Mouse (Mus musculus): ENCODE measurements around the gene Nfic.
"Not testable (repeated sequence)": the region's sequence is repeated elsewhere in the genome, so short reads cannot be mapped to it uniquely, and the experiment has no call there.

The Nfic gene

GRCm38 (mm10) chr10:81459399-81459798 is 4.0 kb upstream of the Nfic start:
- DNase-seq (ENCODE audit: low read depth), result no peak

- DNase-seq (ENCODE audit: low read depth), result no peak
Observed at GRCm38 (mm10) chr10:81458267-81458666, 2.8 kb upstream of the Nfic start.

DNA sequence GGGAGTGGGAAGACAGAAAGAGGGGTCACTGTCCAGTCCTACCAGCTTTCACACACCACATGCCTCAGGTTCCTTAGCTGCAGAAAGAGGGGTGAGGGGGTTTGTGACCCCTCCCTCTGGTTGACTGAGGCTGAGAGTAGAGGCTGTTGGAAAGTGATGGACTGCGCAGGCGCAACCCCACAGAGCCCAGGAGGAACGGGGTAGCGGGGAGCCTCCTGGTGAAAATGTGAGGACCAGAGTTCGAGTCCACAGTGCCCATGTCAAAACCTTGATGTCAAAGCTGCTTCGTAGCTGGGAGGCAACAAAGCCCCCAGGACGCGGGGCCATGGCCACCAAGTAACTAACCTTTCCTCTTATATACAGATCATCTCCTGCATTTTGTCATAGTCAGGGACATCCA is 2.2 kb upstream of the Nfic start:
- no peak for DNase-seq (ENCODE audit: low read depth)

- no peak for DNase-seq (ENCODE audit: low read depth)
Observed at GRCm38 (mm10) chr10:81456983-81457563, 1.6 kb upstream of the Nfic start.

GRCm38 (mm10) chr10:81454106-81454505 is 1.3 kb downstream of the Nfic start:
- DNase-seq (ENCODE audit: low read depth), result no peak

DNA sequence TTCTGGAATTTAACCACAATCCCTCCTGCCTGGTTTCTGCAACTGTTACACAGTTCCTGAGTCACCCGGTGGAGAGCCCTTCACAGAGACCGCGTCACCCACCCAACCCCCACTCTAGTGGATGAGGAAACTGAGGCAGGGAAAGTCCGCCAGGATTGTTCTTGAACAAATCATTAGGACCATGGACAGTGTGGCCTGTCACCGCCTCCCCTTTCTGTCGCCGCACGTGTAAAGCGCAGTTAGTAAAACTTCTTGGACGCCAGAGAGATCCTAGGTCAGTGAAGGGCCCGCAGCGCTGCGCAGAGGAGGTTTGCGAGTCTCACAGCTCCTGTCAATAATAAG is 2.5 kb downstream of the Nfic start:
- DNase-seq (ENCODE audit: low read depth), result no peak

- peak; percentile 66 for DNase-seq (ENCODE audit: low read depth)
Observed at GRCm38 (mm10) chr10:81452237-81452946, 3.0 kb downstream of the Nfic start.

GRCm38 (mm10) chr10:81451365-81451745 is 4.1 kb downstream of the Nfic start:
- DNase-seq (ENCODE audit: low read depth), result no peak

- DNase-seq (ENCODE audit: low read depth), result no peak
Observed at GRCm38 (mm10) chr10:81450641-81451364, 4.6 kb downstream of the Nfic start.

DNA sequence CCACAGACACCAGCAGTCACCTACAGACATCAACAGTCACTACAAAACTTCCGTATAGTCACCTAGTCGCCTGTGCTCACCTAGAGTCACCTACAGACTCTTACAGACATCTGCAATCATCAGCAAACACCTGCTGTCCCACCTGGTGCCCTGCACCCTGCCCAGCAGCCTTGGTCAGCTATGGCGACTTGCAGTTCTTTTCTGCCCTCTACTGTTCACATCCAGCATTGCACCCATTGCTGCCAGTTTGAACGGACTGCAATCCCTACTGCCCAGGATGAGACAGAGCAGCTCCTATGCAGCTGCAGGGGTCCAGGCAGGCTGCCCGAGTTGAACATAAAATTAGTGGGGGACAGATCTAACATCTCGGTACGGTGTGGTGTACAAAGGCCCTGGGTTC is 5.3 kb downstream of the Nfic start:
- peak; percentile 94 for DNase-seq (ENCODE audit: low read depth)

- DNase-seq (ENCODE audit: low read depth), result not testable (repeated sequence)
Observed at GRCm38 (mm10) chr10:81445516-81445915, 9.9 kb downstream of the Nfic start.

GRCm38 (mm10) chr10:81441019-81441418 is 14.4 kb downstream of the Nfic start:
- DNase-seq (ENCODE audit: low read depth), result peak; percentile 51

GRCm38 (mm10) chr10:81435436-81435835 is 20.0 kb downstream of the Nfic start:
- DNase-seq (ENCODE audit: low read depth), result peak; percentile 41

DNA sequence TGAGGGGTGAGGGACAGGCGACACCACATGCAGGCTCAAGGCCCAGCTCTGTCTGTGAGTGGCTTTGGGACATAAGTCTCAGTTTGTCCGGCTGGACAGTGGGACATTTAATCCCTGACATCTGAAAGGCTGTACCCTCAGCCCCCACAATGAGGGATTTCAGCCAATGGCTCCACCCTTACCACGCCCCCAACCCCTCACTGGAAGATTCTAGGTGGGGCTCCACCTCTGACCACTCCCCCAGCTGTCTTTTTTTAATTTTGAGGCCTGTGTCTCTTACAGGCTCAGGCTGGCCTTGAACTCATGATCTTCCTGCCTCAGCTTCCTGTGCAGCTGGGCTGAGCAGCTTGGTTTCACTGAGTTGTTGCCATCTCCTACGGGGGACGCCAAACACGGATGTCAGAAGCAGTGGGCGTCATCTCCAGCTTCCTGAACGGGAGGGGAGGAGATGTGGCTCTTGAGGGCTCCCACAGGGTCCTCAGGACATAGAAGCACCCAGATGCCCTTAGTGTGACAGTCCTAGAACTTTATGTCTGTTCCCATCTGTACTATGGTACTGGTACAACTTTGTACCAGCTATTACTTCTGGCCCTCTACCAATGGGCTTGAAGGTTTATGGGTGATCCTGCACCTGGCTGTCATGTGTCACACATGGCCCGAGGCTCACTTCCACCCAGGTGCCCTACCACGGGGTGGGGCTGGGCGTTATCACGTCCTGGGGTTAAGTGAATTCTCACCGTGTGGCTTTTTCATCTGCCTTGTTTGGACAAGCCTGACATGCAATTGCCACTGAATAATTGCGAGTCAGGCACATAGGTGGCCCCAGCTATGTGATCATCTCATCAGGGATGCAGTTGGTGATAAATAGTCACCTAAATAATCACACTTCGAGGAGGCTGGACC is 20.8 kb downstream of the Nfic start:
- no peak for DNase-seq (ENCODE audit: low read depth)

DNA sequence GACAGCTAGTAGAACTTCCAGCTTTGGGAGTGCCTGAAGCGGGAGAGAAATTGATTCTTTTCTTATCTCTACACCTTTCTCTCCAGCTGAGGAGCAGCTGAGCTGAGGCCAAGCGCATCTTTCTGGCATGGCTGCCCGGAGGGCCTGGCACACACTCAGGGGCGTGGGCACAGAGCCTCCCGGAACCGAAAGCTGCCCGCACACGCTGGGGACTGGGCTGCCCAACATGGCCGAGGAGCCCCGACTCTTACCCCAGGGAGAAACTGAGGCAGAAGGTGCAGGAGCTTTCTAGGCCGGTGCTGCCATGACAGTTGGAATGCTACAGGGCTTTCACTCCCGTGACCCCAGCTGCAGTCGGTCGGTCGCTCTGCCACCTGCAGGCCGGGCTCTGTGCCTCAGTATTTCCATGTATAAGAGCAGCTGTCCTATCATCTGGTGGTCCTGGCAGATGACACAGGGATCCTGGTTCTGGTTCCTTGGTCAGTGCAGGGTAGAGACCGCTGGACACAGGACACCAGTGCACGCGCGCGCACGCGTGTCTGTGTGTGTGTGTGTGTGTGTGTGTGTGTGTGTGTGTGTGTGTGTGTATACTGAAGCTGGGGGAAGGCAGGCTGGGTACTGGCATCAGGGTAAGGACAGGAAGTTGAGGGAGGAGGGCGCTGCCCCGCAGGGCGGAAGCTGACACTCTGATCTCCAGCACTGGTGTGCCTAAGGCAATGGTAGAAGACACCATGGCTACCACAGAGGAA is 21.7 kb downstream of the Nfic start:
- DNase-seq (ENCODE audit: low read depth), result no peak

DNA sequence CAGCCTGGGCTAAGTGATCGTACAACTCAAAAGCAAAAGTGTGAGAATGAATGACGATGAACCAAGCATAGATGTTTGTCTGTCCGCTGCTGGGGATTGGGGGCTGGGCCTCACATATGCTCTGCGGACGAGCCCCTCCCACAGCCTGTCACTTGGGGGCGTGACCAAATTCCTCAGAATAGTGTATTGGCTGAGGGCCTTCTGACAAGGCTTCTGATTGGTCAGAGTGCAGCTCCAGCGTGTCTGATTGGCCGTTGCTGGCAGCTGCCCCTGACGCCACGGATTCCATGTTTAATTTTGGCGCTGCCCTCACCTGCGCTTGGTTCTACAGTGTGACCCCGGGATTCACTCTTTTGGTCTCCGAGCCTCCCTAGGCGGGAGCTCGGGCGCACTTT is 22.6 kb downstream of the Nfic start:
- peak; percentile 98 for DNase-seq (ENCODE audit: low read depth)

DNA sequence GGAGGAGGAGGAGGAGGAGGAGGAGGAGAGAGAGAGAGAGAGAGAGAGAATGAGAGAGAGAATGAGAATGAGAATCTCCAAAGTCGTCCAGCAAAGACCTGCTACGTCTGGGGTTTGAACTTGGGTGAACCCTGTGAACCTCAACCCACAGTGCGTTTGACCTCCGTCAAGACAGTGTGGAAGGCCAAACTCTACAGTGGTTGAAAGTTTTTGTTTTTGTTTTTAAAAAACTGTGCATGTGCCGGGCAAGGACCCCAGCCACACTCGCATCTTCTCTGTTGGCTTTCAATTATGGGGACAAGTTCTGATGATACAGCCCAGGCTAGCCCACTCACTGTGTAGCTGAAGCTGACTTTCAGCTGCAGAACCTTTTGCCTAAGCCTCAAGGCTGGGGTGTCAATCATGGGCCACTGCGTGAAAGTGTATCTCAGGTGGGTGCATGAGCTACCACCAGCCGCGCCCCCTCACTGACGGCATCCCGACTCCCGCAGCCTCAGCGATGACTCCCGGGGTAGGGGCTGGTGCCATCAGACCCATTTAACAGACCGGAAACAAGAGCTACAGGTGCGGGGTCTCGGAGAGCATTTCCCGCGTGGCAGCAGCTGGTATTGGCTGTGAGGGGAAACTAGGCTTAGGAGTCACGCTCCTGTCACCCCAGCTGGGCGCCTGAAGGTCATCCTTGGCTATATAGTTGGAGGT is 23.1 kb downstream of the Nfic start:
- DNase-seq (ENCODE audit: low read depth), result no peak

- peak; percentile 63 for DNase-seq (ENCODE audit: low read depth)
Observed at GRCm38 (mm10) chr10:81431526-81432168, 23.8 kb downstream of the Nfic start.

DNA sequence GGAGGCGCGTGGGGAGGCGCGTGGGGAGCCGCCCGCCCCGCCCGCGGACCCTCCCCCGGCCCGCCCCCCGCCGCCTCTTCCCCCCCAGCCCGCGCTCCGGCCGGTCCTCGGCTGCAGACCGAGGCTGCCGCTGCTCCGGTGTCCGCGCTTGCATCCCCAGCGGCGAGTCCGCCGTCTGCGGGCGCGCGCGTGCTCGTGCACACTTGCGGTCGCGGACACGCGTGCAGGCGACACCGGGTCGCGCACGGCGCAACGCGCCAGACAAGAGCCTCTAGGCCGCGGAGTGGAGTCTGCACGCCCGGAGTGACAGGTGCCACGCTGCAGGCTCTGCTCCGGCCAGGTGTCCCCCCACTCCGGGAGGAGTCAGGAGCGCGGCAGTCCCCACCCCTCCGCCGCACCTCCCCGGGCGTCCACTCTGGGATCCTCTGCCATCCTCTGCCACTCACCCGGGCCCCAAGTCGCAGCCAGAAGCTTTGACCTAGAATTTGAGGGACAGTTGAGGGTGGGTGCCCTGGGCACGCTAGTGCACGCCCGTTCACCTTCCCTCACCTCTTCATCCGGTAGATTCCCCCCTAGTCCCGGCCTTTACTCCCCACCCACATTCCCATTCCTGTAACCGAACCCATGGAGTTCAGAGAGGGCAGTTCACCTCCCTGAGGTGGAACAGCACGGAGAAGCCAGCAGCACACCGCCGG is 24.5 kb downstream of the Nfic start:
- peak; percentile 72 for DNase-seq (ENCODE audit: low read depth)

Data from NIH3T3 (cell line).